Mouse (Mus musculus): ENCODE data around the gene Tas1r1. TPM values are rescaled to one million over a fixed set of nuclear protein-coding genes. Genes with fewer than 3 reads are reported as not detected.

Tas1r1 gene
- polyA plus RNA-seq, 1 experiment, result 0.27 TPM

DNA sequence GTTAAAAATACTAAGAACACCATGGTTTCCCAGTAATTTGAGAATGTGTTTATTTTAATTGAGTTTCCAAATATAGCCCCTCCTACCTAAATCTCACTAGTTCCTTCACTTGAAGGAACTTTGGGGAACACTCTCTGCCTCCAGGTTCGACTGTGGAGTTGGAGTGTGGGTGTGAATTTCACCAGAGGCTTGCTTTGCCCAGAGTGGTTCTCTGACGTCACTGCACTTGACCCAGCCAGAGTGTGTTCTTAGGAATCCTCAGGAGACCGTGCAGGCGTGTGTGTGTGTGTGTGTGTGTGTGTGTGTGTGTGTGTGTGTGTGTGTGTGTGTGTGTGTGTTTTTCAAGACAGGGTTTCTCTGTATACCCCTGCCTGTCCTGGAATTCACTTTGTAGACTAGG is 37.5 kb downstream of the Tas1r1 start:
- Histone ChIP-seq H3K79me2 (ENCODE audit: control insufficient read depth, insufficient read depth) (peaks cover under 1% of the 10 kb centered on the region), H3K27me3 (ENCODE audit: control insufficient read depth, insufficient read depth, insufficient read length) (no peaks in the 10 kb centered on the region), H3K36me3 (ENCODE audit: control insufficient read depth, insufficient read depth) (no peaks in the 10 kb centered on the region), H3K4me3 (ENCODE audit: insufficient read depth, poor library complexity, severe bottlenecking) (no peak overlapping the region), H3ac (ENCODE audit: control insufficient read depth, insufficient read length, low read depth) (no peak overlapping the region), H3K79me3 (ENCODE audit: low read depth) (no peaks in the 10 kb centered on the region)
- TF ChIP-seq FOSL1 (IDR thresholded peaks at IDR 0.05; ENCODE audit: insufficient read depth, low read length, poor library complexity, severe bottlenecking), result no peak
- TF ChIP-seq MYOD1 (IDR thresholded peaks at IDR 0.05; ENCODE audit: control insufficient read depth, insufficient read length, low read depth), result no peak
- TF ChIP-seq MYOG (IDR thresholded peaks at IDR 0.05; ENCODE audit: control insufficient read depth, extremely low read depth, insufficient read length), result no peak
- TF ChIP-seq MAX (IDR thresholded peaks at IDR 0.05), result no peak
- TF ChIP-seq CTCF (IDR thresholded peaks at IDR 0.05; ENCODE audit: control insufficient read depth, insufficient read depth, insufficient read length), result no peak
- TF ChIP-seq USF1 (IDR thresholded peaks at IDR 0.05; ENCODE audit: low read depth), result no peak
- no peak for TF ChIP-seq CEBPB (IDR thresholded peaks at IDR 0.05; ENCODE audit: low read depth)

GRCm38 (mm10) chr4:151999481-151999880 is 38.9 kb downstream of the Tas1r1 start:
- Histone ChIP-seq H3K36me3 (ENCODE audit: control insufficient read depth, insufficient read depth) (no peaks in the 10 kb centered on the region), H3ac (ENCODE audit: control insufficient read depth, insufficient read length, low read depth) (no peak overlapping the region), H3K79me3 (ENCODE audit: low read depth) (peaks cover 2% of the 10 kb centered on the region), H3K79me2 (ENCODE audit: control insufficient read depth, insufficient read depth) (peaks cover 15% of the 10 kb centered on the region), H3K27me3 (ENCODE audit: control insufficient read depth, insufficient read depth, insufficient read length) (no peaks in the 10 kb centered on the region), H3K4me3 (ENCODE audit: insufficient read depth, poor library complexity, severe bottlenecking) (no peak overlapping the region)
- no peak for TF ChIP-seq MYOG (IDR thresholded peaks at IDR 0.05; ENCODE audit: control insufficient read depth, extremely low read depth, insufficient read length)
- TF ChIP-seq FOSL1 (IDR thresholded peaks at IDR 0.05; ENCODE audit: insufficient read depth, low read length, poor library complexity, severe bottlenecking), result no peak
- no peak for TF ChIP-seq CTCF (IDR thresholded peaks at IDR 0.05; ENCODE audit: control insufficient read depth, insufficient read depth, insufficient read length)
- no peak for TF ChIP-seq USF1 (IDR thresholded peaks at IDR 0.05; ENCODE audit: low read depth)
- TF ChIP-seq MAX (IDR thresholded peaks at IDR 0.05), result no peak
- TF ChIP-seq CEBPB (IDR thresholded peaks at IDR 0.05; ENCODE audit: low read depth), result no peak
- no peak for TF ChIP-seq MYOD1 (IDR thresholded peaks at IDR 0.05; ENCODE audit: control insufficient read depth, insufficient read length, low read depth)

GRCm38 (mm10) chr4:151997701-151998100 is 40.7 kb downstream of the Tas1r1 start:
- Histone ChIP-seq H3K79me3 (ENCODE audit: low read depth) (peaks cover 6% of the 10 kb centered on the region), H3K27me3 (ENCODE audit: control insufficient read depth, insufficient read depth, insufficient read length) (no peaks in the 10 kb centered on the region), H3K36me3 (ENCODE audit: control insufficient read depth, insufficient read depth) (peaks cover 9% of the 10 kb centered on the region), H3K4me3 (ENCODE audit: insufficient read depth, poor library complexity, severe bottlenecking) (no peak overlapping the region), H3ac (ENCODE audit: control insufficient read depth, insufficient read length, low read depth) (no peak overlapping the region), H3K79me2 (ENCODE audit: control insufficient read depth, insufficient read depth) (peaks cover 33% of the 10 kb centered on the region)
- TF ChIP-seq USF1 (IDR thresholded peaks at IDR 0.05; ENCODE audit: low read depth) (no peak), MAX (IDR thresholded peaks at IDR 0.05) (no peak), MYOD1 (IDR thresholded peaks at IDR 0.05; ENCODE audit: control insufficient read depth, insufficient read length, low read depth) (no peak), CEBPB (IDR thresholded peaks at IDR 0.05; ENCODE audit: low read depth) (no peak), FOSL1 (IDR thresholded peaks at IDR 0.05; ENCODE audit: insufficient read depth, low read length, poor library complexity, severe bottlenecking) (no peak), MYOG (IDR thresholded peaks at IDR 0.05; ENCODE audit: control insufficient read depth, extremely low read depth, insufficient read length) (no peak), CTCF (IDR thresholded peaks at IDR 0.05; ENCODE audit: control insufficient read depth, insufficient read depth, insufficient read length) (no peak)

GRCm38 (mm10) chr4:151996951-151997222 is 41.5 kb downstream of the Tas1r1 start:
- TF ChIP-seq USF1 (IDR thresholded peaks at IDR 0.05; ENCODE audit: low read depth), result no peak
- TF ChIP-seq FOSL1 (IDR thresholded peaks at IDR 0.05; ENCODE audit: insufficient read depth, low read length, poor library complexity, severe bottlenecking), result no peak
- TF ChIP-seq CEBPB (IDR thresholded peaks at IDR 0.05; ENCODE audit: low read depth), result no peak
- TF ChIP-seq CTCF (IDR thresholded peaks at IDR 0.05; ENCODE audit: control insufficient read depth, insufficient read depth, insufficient read length), result no peak
- no peak for TF ChIP-seq MYOD1 (IDR thresholded peaks at IDR 0.05; ENCODE audit: control insufficient read depth, insufficient read length, low read depth)
- TF ChIP-seq MAX (IDR thresholded peaks at IDR 0.05), result no peak
- no peak for TF ChIP-seq MYOG (IDR thresholded peaks at IDR 0.05; ENCODE audit: control insufficient read depth, extremely low read depth, insufficient read length)
- Histone ChIP-seq H3ac (ENCODE audit: control insufficient read depth, insufficient read length, low read depth) (peak overlapping the region; percentile 83), H3K36me3 (ENCODE audit: control insufficient read depth, insufficient read depth) (peaks cover 17% of the 10 kb centered on the region), H3K79me3 (ENCODE audit: low read depth) (peaks cover 9% of the 10 kb centered on the region), H3K4me3 (ENCODE audit: insufficient read depth, poor library complexity, severe bottlenecking) (peak overlapping the region; percentile 76), H3K79me2 (ENCODE audit: control insufficient read depth, insufficient read depth) (peaks cover 41% of the 10 kb centered on the region), H3K27me3 (ENCODE audit: control insufficient read depth, insufficient read depth, insufficient read length) (no peaks in the 10 kb centered on the region)

- Histone ChIP-seq H3K79me3 (ENCODE audit: low read depth) (peaks cover 9% of the 10 kb centered on the region), H3K27me3 (ENCODE audit: control insufficient read depth, insufficient read depth, insufficient read length) (no peaks in the 10 kb centered on the region), H3K4me3 (ENCODE audit: insufficient read depth, poor library complexity, severe bottlenecking) (peak within 1 kb of the TSS; percentile 76), H3K79me2 (ENCODE audit: control insufficient read depth, insufficient read depth) (peaks cover 43% of the 10 kb centered on the region), H3K36me3 (ENCODE audit: control insufficient read depth, insufficient read depth) (peaks cover 22% of the 10 kb centered on the region), H3ac (ENCODE audit: control insufficient read depth, insufficient read length, low read depth) (peak within 1 kb of the TSS; percentile 97)
- no peak for TF ChIP-seq MYOG (IDR thresholded peaks at IDR 0.05; ENCODE audit: control insufficient read depth, extremely low read depth, insufficient read length)
- peak; percentile 15 for TF ChIP-seq MAX (IDR thresholded peaks at IDR 0.05)
- peak; percentile 14 for TF ChIP-seq USF1 (IDR thresholded peaks at IDR 0.05; ENCODE audit: low read depth)
Measured at GRCm38 (mm10) chr4:151996173-151996950, 42.0 kb downstream of the Tas1r1 start, which contains the start of gene Phf13. Gene Phf13 (minus strand): TSS chr4:151996258.
